Mouse (Mus musculus) brain, adult 2 months (tissue): ENCODE results near the gene Tmem108.

Experiments
- DNase-seq: peaks from one replicate; pipeline ENCODE4 v3.0.0; 2011; ENCODE audit warnings: low read depth, low spot score

Tmem108 gene

GRCm38 (mm10) chr9:103459307-103459706 is 302.3 kb downstream of the Tmem108 start:
- no peak for DNase-seq

DNA sequence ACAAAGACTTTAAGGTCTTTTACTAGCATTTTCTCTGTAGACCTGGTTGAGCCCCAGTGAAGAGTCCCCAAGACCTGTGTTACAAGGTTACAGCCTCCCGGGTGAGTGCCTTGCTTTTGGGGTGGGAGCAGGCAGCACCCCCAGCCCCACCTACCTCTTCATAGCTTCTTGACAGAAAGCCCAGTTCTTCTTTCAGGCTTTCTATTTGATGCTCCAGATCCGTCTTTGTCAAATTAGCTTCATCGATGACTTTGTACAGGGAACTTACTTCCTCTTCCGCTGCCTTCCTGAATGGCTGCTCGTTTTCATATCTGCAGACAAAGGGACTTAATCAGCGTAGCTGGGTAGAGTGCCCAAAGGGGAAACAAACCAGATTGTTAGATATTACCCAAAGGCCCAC is 312.0 kb downstream of the Tmem108 start:
- DNase-seq = no peak

DNA sequence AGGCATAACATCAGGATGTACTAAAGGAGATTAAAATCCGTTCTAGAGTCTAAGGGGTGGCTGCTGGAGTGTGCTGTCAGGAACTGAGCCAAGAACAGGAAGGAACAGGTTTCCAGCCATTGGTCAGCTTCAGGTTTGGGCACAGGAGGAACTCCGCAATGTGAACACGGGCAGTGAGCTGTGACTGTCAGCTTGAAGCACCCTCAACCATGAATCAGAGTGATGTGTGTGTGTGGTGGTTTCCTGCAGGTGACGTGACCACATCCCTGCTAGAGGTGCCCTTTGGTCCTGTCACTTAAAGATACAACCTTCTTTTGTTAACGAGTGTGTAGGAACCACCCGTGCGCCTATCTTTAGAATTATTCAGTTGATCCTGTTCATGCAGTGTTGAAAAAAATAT is 312.5 kb downstream of the Tmem108 start:
- DNase-seq = no peak

DNA sequence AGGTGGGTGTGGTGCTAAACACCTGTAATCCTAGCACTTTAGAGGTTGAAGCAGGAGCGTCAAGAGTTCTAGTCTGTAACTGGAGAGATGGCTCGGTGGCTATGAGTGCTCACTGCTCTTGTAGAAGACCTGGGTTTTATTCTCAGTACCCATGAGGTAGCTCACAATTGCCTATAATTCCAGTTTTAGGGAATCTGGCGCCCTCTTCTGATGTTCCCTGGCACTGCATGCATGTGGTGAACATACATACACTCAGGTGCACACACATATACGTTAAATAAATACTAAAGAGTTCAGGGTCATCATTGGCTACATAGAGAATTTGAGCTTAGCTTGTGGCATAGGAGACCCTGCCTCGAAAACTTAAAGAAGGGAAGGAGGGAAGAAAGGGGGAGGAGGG is 317.0 kb downstream of the Tmem108 start:
- no peak for DNase-seq

DNA sequence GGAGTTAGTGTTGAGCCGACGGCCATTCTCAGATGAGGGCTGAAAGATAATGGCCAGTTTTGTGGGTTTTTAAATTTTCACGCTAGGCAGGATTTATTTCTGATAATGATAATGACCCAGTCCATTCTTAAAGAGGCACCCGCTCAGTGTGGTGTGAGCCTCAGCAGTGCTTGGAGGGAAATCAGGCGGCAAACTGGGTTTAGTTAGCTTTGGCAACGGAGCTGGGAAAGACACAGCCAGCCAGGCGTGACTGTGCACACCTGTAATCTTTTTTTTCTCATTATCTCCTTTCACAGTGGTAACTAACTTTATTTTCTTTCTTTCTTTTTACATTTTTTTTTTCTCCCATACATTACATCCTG is 317.8 kb downstream of the Tmem108 start:
- DNase-seq = no peak

DNA sequence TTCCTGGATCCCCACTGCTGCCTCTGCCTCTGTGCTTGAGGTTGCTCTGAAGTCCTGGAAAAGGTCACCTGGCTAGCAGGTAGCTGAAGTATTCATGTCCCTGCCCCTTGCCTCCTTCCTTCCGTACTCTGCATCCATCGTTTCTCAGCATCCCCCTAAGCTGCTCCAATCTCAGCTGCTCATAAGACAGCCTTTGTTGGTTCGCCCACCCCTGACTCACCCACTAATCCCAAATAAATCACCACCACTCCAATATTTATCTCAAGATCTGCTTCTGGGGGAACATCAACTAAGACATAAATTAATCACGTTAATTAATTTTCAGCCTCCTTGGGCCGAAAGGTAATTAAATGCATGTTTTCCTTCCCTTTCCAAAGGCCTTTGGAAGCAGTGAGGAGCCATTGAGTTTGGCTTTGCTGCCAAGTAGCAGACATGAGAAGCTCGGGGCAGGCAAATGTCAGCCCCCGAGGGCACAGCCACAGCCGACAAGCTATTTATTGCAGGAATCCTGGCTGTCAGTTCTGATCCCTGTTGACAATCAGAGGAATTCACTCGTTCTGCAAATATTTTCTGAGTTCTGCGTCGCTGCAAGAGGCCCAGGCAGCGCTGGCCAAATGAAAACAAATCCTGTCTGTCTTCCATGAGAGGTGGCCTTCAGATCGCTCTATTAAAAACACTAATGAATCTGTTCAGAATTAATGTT is 318.4 kb downstream of the Tmem108 start:
- peak; percentile 58 for DNase-seq

- DNase-seq = no peak
These were observed 321.0 kb downstream of the Tmem108 start for GRCm38 (mm10) chr9:103440597-103440996.

GRCm38 (mm10) chr9:103437104-103437503 is 324.5 kb downstream of the Tmem108 start:
- DNase-seq = no peak

- DNase-seq = peak; percentile 36
These were observed 327.5 kb downstream of the Tmem108 start for GRCm38 (mm10) chr9:103434116-103434515.
